Mouse (Mus musculus): ENCODE results near the gene Arl6ip1.
"Not testable (repeated sequence)": the region's sequence is repeated elsewhere in the genome, so short reads cannot be mapped to it uniquely, and the experiment has no call there.

- not testable (repeated sequence) for TF ChIP-seq POLR2A (IDR thresholded peaks at IDR 0.05; ENCODE audit: insufficient read length, low read depth); E2F4 (IDR thresholded peaks at IDR 0.05; ENCODE audit: insufficient read depth)
Observed at GRCm38 (mm10) chr7:118170125-118170524, 40.7 kb upstream of the Arl6ip1 start.

All from myocyte (in vitro differentiated cells).